Mouse (Mus musculus) layer of hippocampus, adult 9-10 months (tissue): ENCODE results near the gene Ythdc1.
"Not testable (repeated sequence)": the region's sequence is repeated elsewhere in the genome, so short reads cannot be mapped to it uniquely, and the experiment has no call there.

Experiments
- DNase-seq: peaks from one replicate; pipeline ENCODE4 v3.0.0; 2022; ENCODE audit warnings: low spot score

Ythdc1 gene

DNA sequence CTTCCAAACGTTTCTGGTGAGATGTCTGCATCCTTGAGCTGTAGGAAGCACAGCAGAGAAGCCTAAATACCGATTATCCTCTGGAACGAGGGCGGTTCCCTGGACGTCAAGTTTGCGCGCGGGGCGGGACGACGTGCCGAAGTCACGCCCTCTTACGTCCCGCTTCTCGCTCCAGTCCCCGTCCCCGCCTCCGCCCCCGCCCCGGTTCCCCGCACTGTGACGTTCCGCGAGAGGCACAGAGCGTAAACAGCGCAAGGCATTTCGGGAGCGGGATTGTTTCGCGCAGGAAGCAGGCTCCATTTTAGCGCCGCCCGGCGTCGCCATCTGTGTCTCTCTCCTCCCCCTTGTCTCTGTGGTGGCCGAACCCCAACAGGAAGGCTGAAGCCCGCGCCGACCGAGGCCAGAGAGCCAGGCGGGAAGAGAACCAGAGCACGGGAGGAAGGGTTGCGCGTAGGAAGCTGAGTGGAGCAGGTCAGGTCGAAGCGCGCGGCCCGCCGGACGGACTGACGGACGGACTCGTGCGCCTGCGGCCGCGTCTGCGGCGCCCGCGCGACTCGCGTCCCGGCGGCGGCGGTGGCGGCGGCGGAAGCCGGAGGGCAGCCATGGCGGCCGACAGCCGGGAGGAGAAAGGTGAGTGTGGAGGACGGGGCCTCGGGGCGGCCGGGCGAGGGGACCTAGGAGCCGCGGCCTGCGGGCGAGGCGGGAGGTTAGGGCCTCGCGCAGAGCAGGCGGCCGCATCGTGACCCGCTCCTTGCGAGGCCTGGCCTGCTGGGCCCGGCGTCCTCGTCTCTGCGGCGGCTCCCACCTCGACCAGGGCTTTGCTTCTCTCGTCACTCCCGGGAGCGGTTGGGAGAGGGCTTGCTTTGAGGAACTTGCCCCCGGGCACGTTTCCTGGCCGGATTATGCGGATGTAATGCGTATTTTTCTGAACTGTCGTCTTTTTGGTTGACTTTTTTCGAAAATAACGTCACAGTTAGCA lies at the start of gene Ythdc1:
Ythdc1 (plus strand) TSS at position 260 of the 979 bp plus-strand sequence.
- DNase-seq = peak; percentile 88

DNA sequence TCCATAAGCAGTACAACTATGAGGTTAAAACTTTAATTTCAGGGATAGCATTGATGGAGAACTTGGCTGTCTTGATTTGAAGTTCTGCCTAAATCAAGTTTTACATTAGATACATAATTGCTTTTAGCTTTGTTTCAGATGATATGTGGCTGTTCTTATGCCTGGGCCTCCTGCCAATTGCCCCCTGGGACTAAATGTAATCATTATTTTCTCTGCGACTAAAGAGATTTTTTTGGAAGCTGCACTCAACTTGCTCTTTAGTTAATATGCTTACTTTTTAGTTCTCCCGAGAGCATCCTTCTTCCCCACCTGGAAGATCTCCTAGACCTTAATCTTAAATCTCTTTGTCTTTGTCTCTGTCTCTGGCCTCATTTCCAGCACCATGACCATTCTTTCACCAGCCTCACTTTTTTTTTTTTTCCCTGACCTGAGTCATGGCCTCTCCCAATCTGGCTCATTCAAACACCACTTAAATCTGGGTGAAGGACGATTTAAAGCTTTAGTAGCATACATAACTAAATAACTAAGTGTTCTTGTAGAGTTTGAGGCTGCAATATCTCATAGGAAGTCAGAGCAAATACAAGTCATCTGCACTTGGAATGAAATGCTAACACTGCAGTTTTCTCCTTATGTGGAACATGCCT lies 34.9 kb upstream of the Ythdc1 start:
- DNase-seq = no peak

DNA sequence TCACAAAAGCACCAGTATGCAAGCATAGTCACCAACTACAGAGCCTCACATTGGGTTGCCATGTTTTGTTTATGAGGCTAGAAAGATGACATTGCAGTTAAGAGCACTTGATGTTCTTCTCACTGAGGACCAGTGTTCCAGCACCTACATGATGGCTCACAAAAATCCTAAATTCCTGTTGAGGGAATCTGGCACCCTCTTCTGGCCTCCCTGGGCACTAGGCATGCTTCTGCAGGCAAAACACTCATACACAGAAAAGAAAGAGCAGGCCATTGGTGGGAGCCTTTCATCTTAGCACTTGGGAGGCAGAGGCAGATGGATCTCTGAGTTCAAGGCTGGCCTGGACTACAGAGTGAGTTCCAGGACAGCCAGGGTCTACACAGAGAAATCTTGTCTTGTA lies 33.0 kb upstream of the Ythdc1 start:
- DNase-seq = no peak

DNA sequence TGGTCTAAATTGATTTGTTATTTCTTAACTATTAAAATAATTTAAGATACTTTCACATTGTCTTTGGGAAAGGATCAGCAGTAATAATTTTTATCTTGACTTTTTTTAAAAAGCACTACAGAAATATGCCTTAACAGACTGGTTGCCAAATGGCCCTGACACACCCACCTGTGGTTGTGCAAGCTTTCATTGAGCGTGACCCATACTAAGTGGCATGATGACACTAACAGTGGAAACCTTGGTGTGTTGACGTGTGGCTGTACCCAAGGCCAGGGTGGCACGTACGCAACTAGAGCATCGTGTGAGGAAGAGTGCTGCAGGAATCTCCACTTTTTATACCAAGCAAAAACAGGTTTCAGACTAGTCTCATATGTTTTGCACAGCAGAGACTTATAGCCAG lies 27.1 kb upstream of the Ythdc1 start:
- DNase-seq = no peak

DNA sequence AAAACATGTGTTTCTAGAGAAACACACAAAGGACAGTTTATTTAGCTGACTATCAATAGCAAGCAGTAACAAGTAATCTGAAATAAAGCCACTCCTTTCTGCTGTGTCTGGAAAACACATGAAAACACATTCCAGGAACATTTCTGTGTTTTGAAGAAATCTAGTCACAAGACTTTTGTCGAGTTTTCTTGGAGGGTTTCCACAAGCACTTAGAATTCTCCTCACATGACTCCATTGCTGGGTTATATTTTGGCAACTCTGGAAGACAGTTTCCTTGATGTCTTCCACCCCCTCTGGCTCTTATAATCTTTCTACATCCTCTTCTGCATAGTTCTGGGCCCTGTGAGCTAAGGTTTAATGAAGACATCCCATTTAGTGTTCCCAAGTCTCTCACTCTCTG lies 25.6 kb upstream of the Ythdc1 start:
- no peak for DNase-seq

DNA sequence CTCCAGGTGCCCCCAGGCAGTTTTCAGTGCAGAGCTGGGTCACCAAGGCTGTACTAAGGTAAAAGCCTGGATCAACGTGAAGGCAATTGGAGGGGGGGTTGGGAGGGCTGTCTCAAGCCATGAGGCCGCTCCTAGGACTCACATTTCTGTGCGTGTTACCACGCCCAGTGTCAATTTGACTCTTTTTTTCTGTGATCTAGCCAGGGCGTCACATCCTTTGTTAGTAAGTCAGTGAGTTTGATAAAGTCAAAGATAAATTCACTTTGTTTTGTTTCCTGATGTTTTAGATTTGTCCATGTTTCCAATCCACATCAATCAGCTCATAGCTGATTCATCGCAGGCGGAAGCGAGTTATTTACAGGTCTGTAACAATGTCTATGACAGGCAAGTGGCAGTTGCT lies 21.0 kb upstream of the Ythdc1 start:
- DNase-seq = no peak

DNA sequence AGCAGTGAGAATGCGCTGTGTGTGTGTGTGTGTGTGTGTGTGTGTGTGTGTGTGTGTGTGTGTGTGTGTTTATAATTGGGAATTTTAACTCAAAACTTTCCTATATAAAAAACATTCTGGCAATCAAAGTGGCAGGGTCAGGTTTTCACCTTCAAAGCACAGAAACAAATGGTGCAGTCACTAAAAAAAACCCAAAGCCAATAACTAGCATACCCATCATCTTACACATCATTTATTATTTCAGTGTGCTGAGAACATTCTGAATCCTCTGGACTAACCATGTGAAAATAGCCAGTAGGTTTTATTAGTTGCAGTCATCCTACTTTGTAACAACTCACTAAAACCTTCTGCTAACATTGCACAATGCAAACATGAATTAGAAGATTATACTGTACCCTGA lies 19.8 kb upstream of the Ythdc1 start:
- DNase-seq = no peak

DNA sequence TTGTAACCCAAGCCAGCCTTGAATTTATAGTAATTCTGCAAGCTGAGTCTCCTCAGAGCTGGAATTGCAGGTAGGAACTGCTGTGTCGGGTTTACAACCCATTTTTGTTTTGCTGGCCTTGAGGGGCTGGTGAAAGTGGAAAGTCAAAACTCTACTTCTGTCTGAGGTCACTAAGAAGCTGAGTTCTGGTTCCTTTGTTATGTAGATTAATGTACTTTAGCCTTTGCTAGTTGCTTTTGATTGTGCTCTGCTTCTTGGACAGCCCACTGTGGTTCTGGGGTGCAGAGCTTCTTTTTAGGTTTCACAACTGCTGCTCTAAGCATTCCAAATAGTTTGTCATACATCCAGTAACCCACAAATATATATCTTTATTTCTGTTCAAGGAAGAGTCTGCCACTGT lies 17.2 kb upstream of the Ythdc1 start:
- no peak for DNase-seq

DNA sequence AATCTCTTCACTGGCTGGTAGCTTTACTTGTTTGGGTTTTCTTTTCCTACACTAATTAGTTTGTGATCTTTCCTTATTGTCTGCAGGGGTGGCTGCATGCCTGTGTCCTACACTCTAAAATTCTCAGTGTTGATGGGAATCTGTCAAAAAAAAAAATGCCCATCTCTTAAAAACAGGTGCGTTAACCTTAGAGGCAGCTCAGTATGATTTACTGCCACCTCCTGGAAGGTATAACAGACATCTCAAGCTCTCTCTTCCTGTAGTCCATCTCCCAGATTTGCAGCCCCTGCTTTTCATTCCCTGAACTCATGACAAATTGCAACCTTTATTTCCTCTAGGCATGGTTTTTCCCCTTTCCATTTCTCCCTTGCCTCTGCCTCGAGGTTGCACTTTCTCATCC lies 14.1 kb upstream of the Ythdc1 start:
- DNase-seq = no peak

DNA sequence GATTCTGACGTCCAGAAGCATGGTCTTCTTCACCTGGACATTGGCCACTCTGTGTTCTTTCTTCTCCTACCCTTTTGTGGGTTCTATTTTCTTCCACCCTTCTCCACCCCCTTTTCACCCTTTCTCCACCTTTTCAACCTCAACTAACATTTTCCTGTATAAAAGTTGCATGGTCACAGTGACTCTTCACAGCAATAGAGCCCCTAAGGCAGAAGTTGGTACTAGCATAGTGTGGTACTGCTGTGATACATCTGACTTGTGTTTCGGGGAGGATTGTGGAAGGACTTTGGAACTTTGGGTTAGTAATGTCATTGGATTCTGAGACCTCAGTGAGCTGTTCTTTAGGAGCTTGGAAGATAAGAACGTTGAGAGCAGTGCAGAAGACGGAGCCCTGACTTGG lies 11.8 kb upstream of the Ythdc1 start:
- no peak for DNase-seq

DNA sequence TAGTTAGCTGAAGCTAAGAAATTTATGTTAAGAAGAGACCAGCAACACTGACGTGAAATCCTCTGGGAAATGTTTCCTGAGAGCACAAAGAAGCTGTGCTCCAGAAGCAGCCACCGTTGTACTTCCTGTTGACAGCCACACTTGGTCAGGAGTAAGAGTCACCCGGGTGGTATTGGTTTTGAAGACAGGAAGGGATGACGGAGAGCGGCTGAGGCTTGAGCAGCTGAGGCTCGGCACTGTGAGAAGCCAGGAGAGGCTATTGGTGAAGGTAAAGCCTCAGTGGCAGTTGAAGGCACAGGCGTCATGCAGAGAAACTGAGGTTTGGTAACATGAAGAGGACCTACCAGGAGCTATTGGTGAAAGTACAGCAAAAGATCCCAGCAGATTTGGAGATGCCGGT lies 11.2 kb upstream of the Ythdc1 start:
- no peak for DNase-seq

DNA sequence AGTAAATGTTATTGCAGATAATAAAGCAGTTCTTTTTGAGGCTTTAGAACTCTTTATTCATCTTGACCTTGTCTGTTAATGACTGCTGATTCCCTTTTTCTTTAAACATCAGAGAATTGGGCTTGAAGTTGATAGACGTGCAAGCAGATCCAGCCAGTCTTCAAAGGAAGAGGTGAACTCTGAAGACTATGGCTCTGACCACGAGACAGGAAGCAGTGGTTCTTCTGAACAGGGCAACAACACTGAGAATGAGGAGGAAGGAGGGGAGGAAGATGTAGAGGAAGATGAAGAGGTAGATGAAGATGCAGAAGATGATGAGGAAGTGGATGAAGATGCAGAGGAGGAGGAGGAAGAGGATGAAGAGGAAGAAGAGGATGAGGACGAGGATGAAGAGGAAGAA lies 12.8 kb downstream of the Ythdc1 start:
- no peak for DNase-seq

DNA sequence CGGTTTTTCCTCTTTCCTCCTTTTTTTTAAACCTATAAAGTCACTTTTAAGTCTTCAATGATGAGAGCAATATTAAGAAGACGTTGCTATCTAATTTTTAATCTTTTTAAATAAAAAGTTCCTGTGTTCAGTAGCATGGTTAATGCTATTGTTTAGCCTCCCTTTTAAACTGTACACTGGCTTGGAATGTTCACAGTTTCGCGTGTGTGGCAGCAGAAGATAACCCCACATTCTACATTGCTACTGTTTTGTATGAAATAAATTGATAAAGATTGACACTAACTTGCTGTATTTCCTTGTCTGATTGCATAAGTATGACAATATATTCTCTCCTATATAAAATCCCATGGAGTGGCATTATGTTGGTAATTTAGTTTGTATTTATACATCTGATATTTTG lies 32.4 kb downstream of the Ythdc1 start:
- not testable (repeated sequence) for DNase-seq

DNA sequence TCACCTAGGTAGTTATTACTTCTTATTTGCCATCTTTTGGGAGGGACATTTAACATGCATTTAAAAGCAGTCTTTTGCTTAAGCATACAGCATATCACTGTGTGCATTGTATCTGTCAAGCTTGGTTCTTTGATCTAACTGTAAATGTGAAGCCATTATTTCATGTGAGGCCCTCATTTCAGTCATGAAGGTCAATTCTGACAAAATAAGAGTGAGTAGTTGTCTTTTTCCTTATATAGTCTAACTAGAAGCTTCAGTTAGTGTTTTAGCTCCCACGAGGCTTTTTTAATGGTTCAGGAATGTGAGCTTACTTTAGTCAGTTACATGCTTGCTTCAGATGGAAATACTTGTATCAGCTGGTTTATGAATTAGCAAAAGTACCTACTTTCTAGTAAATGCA lies 34.1 kb downstream of the Ythdc1 start:
- no peak for DNase-seq

DNA sequence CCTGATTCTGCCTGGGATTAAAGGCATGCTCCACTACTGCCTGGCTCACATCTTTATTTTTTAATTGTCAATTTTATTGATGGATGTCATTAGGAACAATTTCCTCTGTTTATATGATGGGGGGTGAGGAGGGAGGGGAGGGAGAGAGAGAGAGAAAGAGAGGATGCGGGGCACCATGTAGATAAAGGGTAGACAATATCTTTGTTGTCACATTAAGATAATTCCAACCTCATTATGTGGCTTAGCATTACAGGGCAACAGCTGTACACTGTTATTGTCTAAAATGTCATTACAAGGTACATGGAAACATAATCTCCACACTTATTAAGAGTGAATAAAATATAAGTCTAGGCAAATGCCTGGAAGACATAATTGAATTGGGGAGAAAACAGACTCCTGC lies 35.5 kb downstream of the Ythdc1 start:
- DNase-seq = no peak

DNA sequence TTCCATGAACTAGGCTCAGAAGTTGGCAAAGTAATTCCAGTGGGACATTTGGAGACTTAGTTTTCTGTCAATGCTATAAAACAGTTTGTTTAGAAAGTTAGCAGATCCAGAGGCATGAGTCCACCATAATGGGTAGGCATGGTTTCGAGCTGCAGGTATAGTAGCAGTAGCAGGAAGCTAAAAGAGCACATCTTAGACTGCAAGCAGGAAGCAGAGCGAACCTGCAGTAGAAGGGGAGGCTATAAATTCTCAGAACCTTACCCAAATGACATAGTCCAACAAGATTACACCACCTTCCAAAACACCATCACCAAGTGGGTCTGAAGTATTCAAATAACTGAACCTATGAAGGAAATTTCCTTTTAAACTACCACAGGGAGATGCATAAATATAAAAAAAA lies 36.2 kb downstream of the Ythdc1 start:
- DNase-seq = no peak

DNA sequence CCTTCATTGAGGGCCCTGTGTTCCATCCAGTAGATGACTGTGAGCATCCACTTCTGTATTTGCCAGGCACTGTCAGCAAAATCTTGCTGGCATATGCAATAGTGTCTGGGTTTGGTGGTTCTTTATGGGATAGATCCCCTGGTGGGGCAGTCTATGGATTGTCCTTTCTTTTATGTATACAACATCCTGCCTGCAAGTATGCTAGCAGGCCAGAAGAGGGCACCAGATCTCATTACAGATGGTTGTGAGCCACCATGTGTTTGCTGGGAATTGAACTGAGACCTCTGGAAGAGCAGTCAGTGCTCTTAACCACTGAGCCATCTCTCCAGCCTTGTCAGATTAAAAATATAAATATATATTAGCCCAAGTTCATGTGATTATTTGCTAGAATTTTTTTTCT lies 37.2 kb downstream of the Ythdc1 start:
- DNase-seq = not testable (repeated sequence)

DNA sequence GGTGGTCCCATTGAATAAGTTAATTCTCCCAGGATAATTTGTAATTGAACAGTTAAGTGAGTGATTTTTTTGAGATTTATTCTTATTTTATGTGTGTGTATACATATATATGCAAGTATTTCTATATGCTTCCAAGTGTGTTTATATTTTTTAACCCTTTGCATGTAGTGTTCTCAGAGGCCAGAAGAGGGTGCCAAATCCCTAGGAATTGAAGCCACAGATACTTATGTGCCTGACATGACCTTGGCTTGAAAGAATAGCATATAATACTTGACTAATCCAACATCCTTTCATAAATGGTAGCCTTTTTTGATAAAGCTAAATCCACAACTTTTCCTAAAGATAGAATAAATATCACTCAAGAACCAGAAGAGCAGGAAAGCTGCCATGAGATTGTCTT lies 46.1 kb downstream of the Ythdc1 start:
- DNase-seq = peak; percentile 11

DNA sequence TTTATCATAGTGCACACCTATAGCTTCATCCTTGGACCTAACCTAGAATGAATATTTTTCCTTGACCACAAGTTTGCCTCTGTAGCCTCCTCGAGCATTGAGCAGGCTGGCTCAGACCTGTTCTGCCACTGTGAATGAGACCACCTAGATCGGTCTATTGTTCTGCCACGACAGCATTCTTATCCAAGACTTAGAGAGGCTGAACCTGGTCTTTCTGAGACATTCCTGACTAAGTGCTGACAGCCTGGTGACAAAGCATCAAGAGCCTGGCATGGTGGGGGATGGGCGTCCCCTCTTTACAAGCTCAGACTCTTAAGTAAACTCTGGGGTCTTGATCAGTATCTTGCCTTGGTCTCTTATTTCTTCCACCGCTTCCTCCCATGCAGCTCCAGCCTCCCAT lies 47.6 kb downstream of the Ythdc1 start:
- DNase-seq = no peak

DNA sequence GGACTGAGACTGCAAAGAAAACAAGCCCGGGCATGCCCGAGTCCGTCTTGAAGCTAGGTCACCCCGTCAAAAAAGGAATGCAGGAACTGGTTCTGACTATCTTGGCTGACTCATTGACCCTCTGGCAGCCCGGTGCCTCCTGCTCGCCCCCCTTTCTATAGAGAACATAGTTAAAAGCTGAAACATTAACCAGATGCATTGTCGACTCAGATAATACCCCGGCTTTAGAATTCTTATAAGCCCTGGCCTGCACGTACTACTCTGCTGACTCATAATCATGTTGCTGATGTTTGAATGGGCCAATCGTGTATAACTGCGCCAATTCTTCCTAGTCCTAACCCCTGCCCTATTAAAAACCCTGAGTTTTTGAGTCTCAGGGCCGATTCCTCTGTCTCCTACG lies 52.5 kb downstream of the Ythdc1 start:
- DNase-seq = not testable (repeated sequence)

DNA sequence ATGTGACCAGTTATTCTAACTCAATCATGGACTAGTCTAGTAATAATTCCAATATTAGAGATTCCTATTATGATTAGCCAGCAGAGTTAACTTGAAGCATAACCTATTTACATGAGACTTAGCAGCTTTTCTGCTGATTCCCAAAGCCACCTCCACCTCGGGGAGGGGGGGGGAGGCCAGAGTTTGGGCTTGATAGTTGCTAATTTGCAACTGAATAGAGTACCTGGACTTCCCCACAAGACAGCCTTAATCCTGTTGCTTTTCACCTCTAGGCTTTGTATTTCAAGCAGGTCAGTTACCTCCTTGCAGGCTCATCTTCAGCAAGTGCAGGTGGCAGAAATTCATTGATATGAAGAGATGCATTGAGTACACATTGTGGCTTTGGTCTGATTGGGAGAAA lies 53.7 kb downstream of the Ythdc1 start:
- DNase-seq = no peak

DNA sequence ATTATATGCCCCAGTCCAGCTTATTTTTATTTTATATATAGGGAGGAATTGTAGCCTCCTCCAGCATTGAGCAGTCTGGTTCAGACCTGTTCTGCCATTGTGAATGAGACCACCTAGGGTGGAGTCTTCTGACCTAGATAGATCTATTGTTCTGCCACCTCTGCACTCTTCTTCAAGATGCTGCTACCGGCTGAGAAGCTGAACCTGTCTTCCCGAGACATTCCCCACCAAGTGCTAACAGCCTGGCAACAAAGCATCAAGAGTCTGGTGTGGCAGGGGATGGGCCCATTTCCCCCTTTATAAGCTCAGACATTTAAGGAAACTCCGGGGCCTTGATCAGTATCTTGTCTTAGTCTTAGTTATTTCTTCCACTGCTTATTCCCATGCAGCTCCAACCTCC lies 54.3 kb downstream of the Ythdc1 start:
- DNase-seq = no peak

DNA sequence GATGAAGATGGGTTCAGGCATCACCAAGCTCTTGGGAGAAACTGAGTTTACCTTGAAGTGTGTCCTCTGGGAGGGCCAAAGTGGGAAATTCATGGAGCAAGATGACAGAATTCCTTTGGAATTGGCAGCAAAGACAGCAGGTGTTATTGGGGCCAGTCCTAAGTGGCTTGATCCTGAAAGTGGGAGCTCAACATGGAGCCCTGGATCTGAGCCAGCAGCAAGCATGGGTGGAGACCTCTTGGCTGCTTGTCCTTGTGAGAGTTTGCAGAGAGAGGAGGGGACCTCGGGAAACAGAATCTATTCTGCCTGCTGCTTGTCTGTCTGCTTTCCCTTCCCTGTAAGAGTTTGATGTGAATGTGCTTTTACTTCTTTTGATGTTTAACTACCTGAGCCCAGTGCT lies 67.9 kb downstream of the Ythdc1 start:
- no peak for DNase-seq
